25 mouse cellular contexts compared by ENCODE assay signal in the genomic region with DNA sequence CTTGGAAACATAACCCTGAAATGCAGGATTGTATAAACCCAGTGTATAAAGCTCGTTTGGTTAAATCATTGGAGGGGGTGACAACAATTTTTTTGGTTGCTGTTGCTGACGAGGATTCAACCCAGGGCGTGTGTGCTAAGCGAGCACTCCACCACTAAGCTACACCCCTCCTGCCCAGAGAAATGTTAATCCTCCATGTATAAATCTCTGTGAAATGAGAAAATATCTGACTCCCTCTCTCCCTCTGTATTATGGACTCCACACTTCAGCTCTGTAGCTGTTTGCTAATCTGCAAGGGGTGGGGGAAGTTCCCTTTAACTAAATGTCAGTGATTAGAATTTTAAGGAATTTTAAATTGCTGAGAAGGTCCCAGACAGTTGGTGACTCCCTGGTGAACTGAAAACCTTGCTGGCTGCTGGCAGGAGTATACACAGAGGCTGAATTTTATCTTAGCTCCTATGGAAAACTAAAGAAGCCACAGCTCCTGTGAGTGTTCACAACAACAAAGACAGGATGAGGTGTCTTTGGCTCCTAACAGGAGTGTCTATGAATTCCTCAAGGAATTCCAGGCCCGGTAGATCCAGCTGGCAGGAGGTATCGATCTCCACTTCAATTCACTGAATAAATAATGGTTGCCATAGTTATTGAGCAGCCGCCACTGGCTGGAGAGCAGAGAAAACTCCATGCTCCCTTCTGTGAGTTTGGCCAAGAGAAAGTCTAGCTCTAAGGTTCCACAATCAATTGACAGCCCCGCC. TPM values are rescaled to one million over a fixed set of nuclear protein-coding genes. Genes with fewer than 3 reads are reported as not detected.
DNase-seq lines count a peak whose midpoint lies in the region; ATAC-seq lines count a peak whose summit lies in the region.
"Had no signal": no experiment of that assay in that cellular context is flagged by ENCODE, and none has a peak within 500 bp of the region (broad histone marks: within the 10 kb centered on the region; RNA-seq: fewer than 3 reads in every experiment).

No protein-coding gene starts in this region.

- peak; percentile 49; the same call in 1 of the 2 replicates for ATAC-seq in hindbrain, embryonic 11.5 days (ENCODE audit: low FRiP score)
- ATAC-seq in hindbrain, embryonic 14.5 days (ENCODE audit: low FRiP score) = no peak
- peak; percentile 65; the same call in 1 of the 2 replicates for ATAC-seq in forebrain, embryonic 14.5 days
- peak; percentile 66; the same call in 1 of the 2 replicates for ATAC-seq in midbrain, embryonic 12.5 days (ENCODE audit: low FRiP score, low read depth)
- ATAC-seq: intestine, embryonic 15.5 days had no signal

- H3K4me3 ChIP-seq in hindbrain, embryonic 11.5 days (ENCODE audit: low read depth, low read length) = no peak overlapping the region
- H3K4me3 ChIP-seq in hindbrain, embryonic 14.5 days (replicated peaks; ENCODE audit: low read length) = no peak overlapping the region
- H3K4me3 ChIP-seq in forebrain, embryonic 10.5 days = no peak overlapping the region
- no peak overlapping the region for H3K4me3 ChIP-seq in forebrain, embryonic 14.5 days (ENCODE audit: low read depth, low read length)
- no peak overlapping the region for H3K4me3 ChIP-seq in midbrain, embryonic 12.5 days
- H3K4me3 ChIP-seq: embryonic facial prominence, embryonic 13.5 days; intestine, embryonic 15.5 days; neural tube, embryonic 13.5 days had no signal

- no peak overlapping the region for H3K27ac ChIP-seq in hindbrain, embryonic 11.5 days (ENCODE audit: low read depth, low read length)
- no peak overlapping the region for H3K27ac ChIP-seq in hindbrain, embryonic 14.5 days
- peak overlapping the region; percentile 48 for H3K27ac ChIP-seq in forebrain, embryonic 10.5 days
- no peak overlapping the region; the same call in 1 of the 2 replicates for H3K27ac ChIP-seq in forebrain, embryonic 14.5 days (ENCODE audit: low read depth, low read length)
- H3K27ac ChIP-seq in midbrain, embryonic 12.5 days (replicated peaks) = peak overlapping the region; percentile 73
- H3K27ac ChIP-seq: embryonic facial prominence, embryonic 13.5 days; intestine, embryonic 15.5 days; neural tube, embryonic 13.5 days had no signal

- H3K4me1 ChIP-seq in hindbrain, embryonic 11.5 days (replicated peaks; ENCODE audit: control insufficient read depth, insufficient read depth, low read length) = no peaks in the 10 kb centered on the region; the same call in 1 of the 2 replicates
- no peaks in the 10 kb centered on the region for H3K4me1 ChIP-seq in hindbrain, embryonic 14.5 days (replicated peaks; ENCODE audit: control insufficient read depth, insufficient read depth, low read length)
- H3K4me1 ChIP-seq in forebrain, embryonic 10.5 days = peaks cover 25% of the 10 kb centered on the region
- H3K4me1 ChIP-seq in forebrain, embryonic 14.5 days (ENCODE audit: control insufficient read depth, insufficient read depth, low read length) = peaks cover 11% of the 10 kb centered on the region; the same call in 1 of the 2 replicates
- H3K4me1 ChIP-seq in midbrain, embryonic 12.5 days = peaks cover 12% of the 10 kb centered on the region

- no peaks in the 10 kb centered on the region for H3K27me3 ChIP-seq in hindbrain, embryonic 11.5 days (ENCODE audit: control insufficient read depth, insufficient read depth, low read length)
- H3K27me3 ChIP-seq in hindbrain, embryonic 14.5 days (ENCODE audit: control insufficient read depth, insufficient read depth, low read length) = no peaks in the 10 kb centered on the region
- no peaks in the 10 kb centered on the region for H3K27me3 ChIP-seq in forebrain, embryonic 10.5 days (ENCODE audit: poor library complexity, severe bottlenecking)
- no peaks in the 10 kb centered on the region for H3K27me3 ChIP-seq in forebrain, embryonic 14.5 days (replicated peaks; ENCODE audit: control insufficient read depth, insufficient read depth, low read length)
- H3K27me3 ChIP-seq in midbrain, embryonic 12.5 days = 0 out of 2 replicates have a peak, but pooled peaks cover 4% of the 10 kb centered on the region
- H3K27me3 ChIP-seq: embryonic facial prominence, embryonic 13.5 days; intestine, embryonic 15.5 days; neural tube, embryonic 13.5 days had no signal

- H3K9ac ChIP-seq in hindbrain, embryonic 11.5 days (ENCODE audit: low read depth, low read length) = no peak overlapping the region
- no peak overlapping the region for H3K9ac ChIP-seq in hindbrain, embryonic 14.5 days
- H3K9ac ChIP-seq in forebrain, embryonic 14.5 days (ENCODE audit: low read length) = no peak overlapping the region
- H3K9ac ChIP-seq in midbrain, embryonic 12.5 days (replicated peaks) = no peak overlapping the region
- H3K9ac ChIP-seq: embryonic facial prominence, embryonic 13.5 days; intestine, embryonic 15.5 days; neural tube, embryonic 13.5 days had no signal

- intact Hi-C loops in heart, postnatal 36 days (cut with DNase I) = no loop called here

- H3K4me2 ChIP-seq in hindbrain, embryonic 11.5 days (replicated peaks; ENCODE audit: low read depth, low read length) = no peak overlapping the region
- H3K4me2 ChIP-seq in hindbrain, embryonic 14.5 days (replicated peaks) = no peak overlapping the region
- no peak overlapping the region for H3K4me2 ChIP-seq in forebrain, embryonic 14.5 days (ENCODE audit: low read length)
- 0 out of 2 replicates have a peak overlapping the region, but pooled peaks have one; percentile 2 for H3K4me2 ChIP-seq in midbrain, embryonic 12.5 days (replicated peaks)
- H3K4me2 ChIP-seq: embryonic facial prominence, embryonic 13.5 days; heart, embryonic 11.5 days; intestine, embryonic 15.5 days; liver, embryonic 11.5 days; neural tube, embryonic 13.5 days had no signal

- 60% methylated on average over 8 of the region's 8 CpGs for WGBS in hindbrain, embryonic 11.5 days
- 53% methylated on average over 8 of the region's 8 CpGs for WGBS in hindbrain, embryonic 14.5 days
- 58% methylated on average over 8 of the region's 8 CpGs for WGBS in forebrain, embryonic 10.5 days
- WGBS in forebrain, embryonic 14.5 days = 37% methylated on average over 8 of the region's 8 CpGs
- 29% methylated on average over 8 of the region's 8 CpGs for WGBS in midbrain, embryonic 12.5 days

- DNase-seq in hindbrain, embryonic 11.5 days (ENCODE audit: low spot score) = no peak
- DNase-seq in hindbrain, embryonic 14.5 days (ENCODE audit: low spot score) = no peak
- DNase-seq in forebrain, embryonic 10.5 days (ENCODE audit: extremely low spot score, low spot score) = peak; percentile 15
- peak; percentile 48 for DNase-seq in forebrain, embryonic 14.5 days (ENCODE audit: low spot score)
- no peak for DNase-seq in c-Kit-positive CD71-positive TER-119-positive erythroid progenitor cells, embryonic 14.5 days (ENCODE audit: low spot score)
- DNase-seq in heart, postnatal 36 days = no peak
- DNase-seq in urinary bladder, adult 2 months (ENCODE audit: low spot score) = no peak
- DNase-seq: adrenal gland, postnatal 10 days; cerebellum, adult 11 months; cerebellum, postnatal 36 days; gastrocnemius, postnatal 36 days; heart, postnatal 10 days; kidney, adult 9 months; kidney, postnatal 25 days; lung, adult 18-20 months; lung, postnatal 14 days; right cerebral cortex, postnatal 25 days; thymus, adult 18-20 months; thymus, postnatal 4 days had no signal

- no peaks in the 10 kb centered on the region for H3K36me3 ChIP-seq in hindbrain, embryonic 11.5 days (ENCODE audit: control insufficient read depth, insufficient read depth, low read length)
- no peaks in the 10 kb centered on the region for H3K36me3 ChIP-seq in hindbrain, embryonic 14.5 days (replicated peaks; ENCODE audit: control insufficient read depth, insufficient read depth)
- no peaks in the 10 kb centered on the region for H3K36me3 ChIP-seq in forebrain, embryonic 10.5 days (replicated peaks)
- no peaks in the 10 kb centered on the region for H3K36me3 ChIP-seq in forebrain, embryonic 14.5 days (ENCODE audit: control insufficient read depth, insufficient read depth, low read length)
- H3K36me3 ChIP-seq in midbrain, embryonic 12.5 days = no peaks in the 10 kb centered on the region
- H3K36me3 ChIP-seq: embryonic facial prominence, embryonic 13.5 days; intestine, embryonic 15.5 days; neural tube, embryonic 13.5 days had no signal

- H3K9me3 ChIP-seq in hindbrain, embryonic 11.5 days (ENCODE audit: control insufficient read depth, low read length) = no peaks in the 10 kb centered on the region
- no peaks in the 10 kb centered on the region for H3K9me3 ChIP-seq in hindbrain, embryonic 14.5 days (ENCODE audit: control insufficient read depth, low read length)
- no peaks in the 10 kb centered on the region for H3K9me3 ChIP-seq in forebrain, embryonic 10.5 days
- no peaks in the 10 kb centered on the region for H3K9me3 ChIP-seq in forebrain, embryonic 14.5 days (replicated peaks; ENCODE audit: control insufficient read depth, low read length)
- no peaks in the 10 kb centered on the region for H3K9me3 ChIP-seq in midbrain, embryonic 12.5 days
- H3K9me3 ChIP-seq: embryonic facial prominence, embryonic 13.5 days; intestine, embryonic 15.5 days; neural tube, embryonic 13.5 days had no signal

RNA-seq across cellular contexts. Expression of gene Nr4a3, which starts 34.5 kb away (rescaled TPM):
- 1.2 and 1.7 TPM in 2 replicates for polyA plus RNA-seq in hindbrain, embryonic 11.5 days (2014; fragmentation: Nextera tagmentation; extraction: Ambion mirVana)
- polyA plus RNA-seq in hindbrain, embryonic 14.5 days (2014; fragmentation: Nextera tagmentation; extraction: Ambion mirVana) = 1.6 and 2.3 TPM in 2 replicates
- 0.26 and 0.30 TPM in 2 replicates for polyA plus RNA-seq in forebrain, embryonic 10.5 days (2016; fragmentation: Nextera tagmentation; extraction: Ambion mirVana)
- polyA plus RNA-seq in forebrain, embryonic 14.5 days (2014; fragmentation: Nextera tagmentation; extraction: Ambion mirVana) = 3.7 and 5.4 TPM in 2 replicates
- 0.48 and 0.83 TPM in 2 replicates for polyA plus RNA-seq in midbrain, embryonic 12.5 days (2016; fragmentation: Nextera tagmentation; extraction: Ambion mirVana)
- 10 to 100 TPM in 1 of 2 experiments, 1 to 10 TPM in 1; 2.3 to 12.3 TPM for total RNA-seq in heart, postnatal 36 days (2021)
- polyA plus RNA-seq in urinary bladder, adult 2 months (2012; rRNA removed) = 1.9 and 2.6 TPM in 2 replicates

RNA-seq across cellular contexts. Expression of gene Stx17, which starts 45.3 kb away (rescaled TPM):
- 24.9 and 29.4 TPM in 2 replicates for polyA plus RNA-seq in hindbrain, embryonic 11.5 days (2014; fragmentation: Nextera tagmentation; extraction: Ambion mirVana)
- polyA plus RNA-seq in hindbrain, embryonic 14.5 days (2014; fragmentation: Nextera tagmentation; extraction: Ambion mirVana) = 27.1 and 27.3 TPM in 2 replicates
- 22.5 and 25.3 TPM in 2 replicates for polyA plus RNA-seq in forebrain, embryonic 10.5 days (2016; fragmentation: Nextera tagmentation; extraction: Ambion mirVana)
- polyA plus RNA-seq in forebrain, embryonic 14.5 days (2014; fragmentation: Nextera tagmentation; extraction: Ambion mirVana) = 18.3 and 22.2 TPM in 2 replicates
- polyA plus RNA-seq in midbrain, embryonic 12.5 days (2016; fragmentation: Nextera tagmentation; extraction: Ambion mirVana) = 25.2 and 26.4 TPM in 2 replicates
- 10 to 100 TPM; 27.7 to 30.8 TPM for total RNA-seq in heart, postnatal 36 days (2021)
- polyA plus RNA-seq in urinary bladder, adult 2 months (2012; rRNA removed) = 22.4 and 24.8 TPM in 2 replicates

Comparison
In these comparisons a context has a peak if more than half of its experiments do, and no peak if none do; other contexts are left out.
1. H3K27ac ChIP-seq: peak in forebrain, embryonic 10.5 days (single experiment) and midbrain, embryonic 12.5 days (single experiment); none in hindbrain, embryonic 11.5 days (single experiment), hindbrain, embryonic 14.5 days (single experiment) and forebrain, embryonic 14.5 days (single experiment).
2. DNase-seq: peak in forebrain, embryonic 10.5 days (single experiment) and forebrain, embryonic 14.5 days (single experiment); none in hindbrain, embryonic 11.5 days (single experiment), hindbrain, embryonic 14.5 days (single experiment), c-Kit-positive CD71-positive TER-119-positive erythroid progenitor cells, embryonic 14.5 days (single experiment), heart, postnatal 36 days (0 of 2) and urinary bladder, adult 2 months (single experiment).